Mouse (Mus musculus) gastrocnemius, postnatal 10 days (tissue): ENCODE results near the gene Syvn1. TPM values are rescaled to one million over a fixed set of nuclear protein-coding genes. Genes with fewer than 3 reads are reported as not detected.

Experiments used
- DNase-seq: peaks from one replicate; pipeline ENCODE4 v3.0.0; 2021; ENCODE audit warnings: mixed read lengths
- microRNA-seq, 2 experiments: library from miRNA; unstranded; fragments of <30 nt; microRNA quantifications; one replicate each; pipeline ENCODE4 v1.2.0; 2021
- total RNA-seq, 2 experiments: library from RNA; stranded (reverse); gene quantifications; 2 replicates each; pipeline ENCODE4 v1.2.3; 2021

The Syvn1 gene
- total RNA-seq, 2 experiments from 2014 or later = 18.4 to 22.1 TPM

- DNase-seq = no peak
These were observed 22.6 kb downstream of the Syvn1 start for GRCm38 (mm10) chr19:6068951-6069350.

GRCm38 (mm10) chr19:6069851-6070250 lies 23.5 kb downstream of the Syvn1 start:
- DNase-seq = no peak

GRCm38 (mm10) chr19:6070571-6071250 lies 24.3 kb downstream of the Syvn1 start:
- DNase-seq = no peak

GRCm38 (mm10) chr19:6071261-6071660 lies 24.9 kb downstream of the Syvn1 start:
- no peak for DNase-seq

- DNase-seq = no peak
These were observed 27.5 kb downstream of the Syvn1 start for GRCm38 (mm10) chr19:6073889-6074288.

GRCm38 (mm10) chr19:6076564-6077393 lies 30.4 kb downstream of the Syvn1 start, which contains the start of gene Vps51:
Vps51 (minus strand) TSS chr19:6077231.
- DNase-seq = peak; percentile 66

GRCm38 (mm10) chr19:6079983-6080480 lies 33.7 kb downstream of the Syvn1 start, which contains the start of gene Tmem262:
Tmem262 (plus strand) TSS chr19:6080033.
- DNase-seq = no peak

GRCm38 (mm10) chr19:6082156-6082555 lies 35.8 kb downstream of the Syvn1 start, which contains the start of gene Gm28374:
Gm28374 (minus strand) TSS chr19:6082256.
- DNase-seq = no peak

GRCm38 (mm10) chr19:6084478-6085248 lies 38.3 kb downstream of the Syvn1 start, which contains the start of the genes Zfpl1 and Cdca5:
Zfpl1 (minus strand) TSS chr19:6084956.
Cdca5 (plus strand) TSS chr19:6084983.
- DNase-seq = peak; percentile 92

- no peak for DNase-seq
These were observed 39.1 kb downstream of the Syvn1 start for GRCm38 (mm10) chr19:6085417-6085879.

GRCm38 (mm10) chr19:6088841-6089240 lies 42.5 kb downstream of the Syvn1 start:
- no peak for DNase-seq

GRCm38 (mm10) chr19:6094119-6094518 lies 47.7 kb downstream of the Syvn1 start, which contains the start of gene AC131692.1:
AC131692.1 (plus strand) TSS chr19:6094419.
- no peak for DNase-seq

- no peak for DNase-seq
These were observed 51.5 kb downstream of the Syvn1 start for GRCm38 (mm10) chr19:6097847-6098246.

GRCm38 (mm10) chr19:6101186-6101585 lies 54.8 kb downstream of the Syvn1 start:
- DNase-seq = no peak

GRCm38 (mm10) chr19:6102169-6102853 lies 55.9 kb downstream of the Syvn1 start:
- no peak for DNase-seq

Small RNAs within 50 kb of the gene (microRNA-seq; reads per million reads assigned to microRNA genes)
- 0.64 to 0.75 reads per million in 2 experiments for gene Mir6988

Other genes starting within 250 kb of the Syvn1 start
- gene Frmd8, start 171.3 kb upstream of the Syvn1 start, total RNA-seq = 10 to 100 TPM in 1 of 2 experiments, 1 to 10 TPM in 1; 7.4 to 10.3 TPM
- 1 to 10 TPM; 2.6 to 3.5 TPM for gene Slc25a45, start 168.8 kb upstream of the Syvn1 start, total RNA-seq
- under 1 TPM; 0.82 to 0.95 TPM for gene Tigd3, start 152.4 kb upstream of the Syvn1 start, total RNA-seq
- gene Dpf2, start 133.6 kb upstream of the Syvn1 start, total RNA-seq = 10 to 100 TPM; 86.8 to 90.9 TPM
- 10 to 100 TPM; 16.6 to 20.9 TPM for gene Cdc42ep2, start 121.8 kb upstream of the Syvn1 start, total RNA-seq
- gene Pola2, start 82.4 kb upstream of the Syvn1 start, total RNA-seq = 10 to 100 TPM; 13.7 to 18.7 TPM
- gene Slc22a20, start 60.4 kb upstream of the Syvn1 start, total RNA-seq = not detected
- 10 to 100 TPM; 78.1 to 83.8 TPM for gene Capn1, start 30.7 kb upstream of the Syvn1 start, total RNA-seq
- 10 to 100 TPM; 34.1 to 36.3 TPM for gene Mrpl49, start 11.2 kb downstream of the Syvn1 start, total RNA-seq
- 100 to 1,000 TPM; 669 to 708 TPM for gene Fau, start 11.3 kb downstream of the Syvn1 start, total RNA-seq
- 10 to 100 TPM; 10.6 to 11.0 TPM for gene Znhit2, start 14.6 kb downstream of the Syvn1 start, total RNA-seq
- 1 to 10 TPM; 4.7 to 5.8 TPM for gene Tm7sf2, start 21.8 kb downstream of the Syvn1 start, total RNA-seq
- 10 to 100 TPM; 23.1 to 29.4 TPM for gene Vps51, start 30.7 kb downstream of the Syvn1 start, total RNA-seq
- gene Tmem262, start 33.5 kb downstream of the Syvn1 start, total RNA-seq = not detected
- gene Gm28374, start 35.7 kb downstream of the Syvn1 start, total RNA-seq = not detected
- gene Zfpl1, start 38.4 kb downstream of the Syvn1 start, total RNA-seq = 10 to 100 TPM; 18.5 to 20.1 TPM
- gene Cdca5, start 38.4 kb downstream of the Syvn1 start, total RNA-seq = 1 to 10 TPM; 3.5 to 4.1 TPM
- under 1 TPM in 1 of 2 experiments, not detected in 1; 0.59 TPM for gene AC131692.1, start 47.8 kb downstream of the Syvn1 start, total RNA-seq
- under 1 TPM in 1 of 2 experiments, not detected in 1; 0.09 TPM for gene Naaladl1, start 59.2 kb downstream of the Syvn1 start, total RNA-seq
- 10 to 100 TPM; 12.4 to 13.9 TPM for gene Sac3d1, start 72.1 kb downstream of the Syvn1 start, total RNA-seq
- 10 to 100 TPM; 12.0 to 14.6 TPM for gene Snx15, start 81.7 kb downstream of the Syvn1 start, total RNA-seq
- under 1 TPM; 0.23 to 0.41 TPM for gene Batf2, start 94.4 kb downstream of the Syvn1 start, total RNA-seq
- gene Arl2, start 95.0 kb downstream of the Syvn1 start, total RNA-seq = 10 to 100 TPM; 56.4 to 65.4 TPM
- gene Majin, start 137.8 kb downstream of the Syvn1 start, total RNA-seq = not detected
- not detected for gene Gpha2, start 179.8 kb downstream of the Syvn1 start, total RNA-seq
- 10 to 100 TPM; 24.3 to 25.4 TPM for gene Ppp2r5b, start 189.3 kb downstream of the Syvn1 start, total RNA-seq
- 10 to 100 TPM; 13.2 to 15.0 TPM for gene Atg2a, start 195.1 kb downstream of the Syvn1 start, total RNA-seq
- 10 to 100 TPM; 54.0 to 64.8 TPM for gene Ehd1, start 230.1 kb downstream of the Syvn1 start, total RNA-seq